Mouse (Mus musculus) heart, postnatal 0 days (tissue): ENCODE measurements around the gene P3h1.

Source experiments
- CTCF ChIP-seq: IDR thresholded peaks from 2 replicates; pipeline ENCODE4 v1.5.1; 2016; ENCODE audit warnings: antibody characterized with exemption, control low read depth, low read depth
- EP300 ChIP-seq: IDR thresholded peaks from 2 replicates; pipeline ENCODE4 v1.6.1; 2016; ENCODE audit warnings: antibody characterized with exemption, low read depth

GRCm38 (mm10) chr4:119255351-119255750, 22.6 kb downstream of the P3h1 start, which contains the start of gene Cldn19:
- TF ChIP-seq CTCF: no peak
- TF ChIP-seq EP300: no peak
